Comparison of ENCODE assay signal across 22 mouse cellular contexts in genomic region chr1:182026120-182026519, GRCm38 (mm10). TPM values are rescaled to one million over a fixed set of nuclear protein-coding genes. Genes with fewer than 3 reads are reported as not detected.
A peak's percentile ranks its signal among the peaks of the same experiment; 100 is the strongest.
DNase-seq lines count a peak whose midpoint lies in the region; ATAC-seq and TF ChIP-seq lines count a peak whose summit lies in the region.
"Had no signal": no experiment of that assay in that cellular context is flagged by ENCODE, and none has a peak within 500 bp of the region (broad histone marks: within the 10 kb centered on the region; RNA-seq: fewer than 3 reads in every experiment).

No protein-coding gene starts in this region.

- peak overlapping the region; percentile 44 for H3K27ac ChIP-seq in gastrocnemius, adult 2 months
- H3K27ac ChIP-seq in heart, embryonic 14.5 days (replicated peaks in 1 of 2; ENCODE audit: control insufficient read depth in 1 of 2, insufficient read depth in 1 of 2, low read depth in 2 of 2, low read length in 2 of 2): peak overlapping the region; percentile 75 to 76
- H3K27ac ChIP-seq in stomach, embryonic 14.5 days (ENCODE audit: low read length): peak overlapping the region; percentile 29; the same call in 1 of the 2 replicates
- no peak overlapping the region for H3K27ac ChIP-seq in kidney, embryonic 14.5 days (ENCODE audit: low read depth, low read length)
- H3K27ac ChIP-seq: forebrain, embryonic 12.5 days; hindbrain, postnatal 0 days; midbrain, embryonic 10.5 days; neural tube, embryonic 15.5 days had no signal

- ATAC-seq in heart, embryonic 14.5 days (ENCODE audit: insufficient number of reproducible peaks, insufficient read depth, low FRiP score, low read depth): 0 out of 2 replicates have a peak, but pooled peaks have one; percentile 10
- peak; percentile 81 for ATAC-seq in Patski
- ATAC-seq in stomach, embryonic 14.5 days (ENCODE audit: insufficient number of reproducible peaks, insufficient read depth, low FRiP score, low read depth): no peak
- ATAC-seq in kidney, embryonic 14.5 days (ENCODE audit: low FRiP score, low TSS enrichment): no peak
- ATAC-seq: hindbrain, postnatal 0 days; midbrain, embryonic 16.5 days had no signal

- H3K9me3 ChIP-seq in heart, embryonic 14.5 days (ENCODE audit: control insufficient read depth, low read length): no peaks in the 10 kb centered on the region
- H3K9me3 ChIP-seq in stomach, embryonic 14.5 days (ENCODE audit: control insufficient read depth, low read depth, low read length): no peaks in the 10 kb centered on the region
- H3K9me3 ChIP-seq in kidney, embryonic 14.5 days (ENCODE audit: control insufficient read depth, low read length): no peaks in the 10 kb centered on the region
- H3K9me3 ChIP-seq: forebrain, embryonic 12.5 days; midbrain, embryonic 10.5 days; neural tube, embryonic 15.5 days had no signal

- no peak for TF ChIP-seq CTCF in gastrocnemius, adult 2 months (IDR thresholded peaks at IDR 0.05)
- no peak for TF ChIP-seq CTCF in Patski (IDR thresholded peaks at IDR 0.05)

- peak overlapping the region; percentile 12; the same call in 1 of the 2 replicates for H3K4me2 ChIP-seq in heart, embryonic 14.5 days (ENCODE audit: low read length)
- no peak overlapping the region for H3K4me2 ChIP-seq in stomach, embryonic 14.5 days (replicated peaks; ENCODE audit: low read depth, low read length)
- H3K4me2 ChIP-seq in kidney, embryonic 14.5 days (replicated peaks; ENCODE audit: low read depth, low read length): no peak overlapping the region
- H3K4me2 ChIP-seq: forebrain, embryonic 12.5 days; neural tube, embryonic 15.5 days had no signal

- POLR2A ChIA-PET in Patski (lab: Charles Lee): interaction anchor here (0.6 to 0.9 kb wide), 2 partner anchors 18 to 66 kb away, joined by 3 read pairs; no protein-coding TSS in a partner anchor

- no peak overlapping the region for H3K4me3 ChIP-seq in gastrocnemius, adult 2 months
- no peak overlapping the region for H3K4me3 ChIP-seq in heart, embryonic 14.5 days (ENCODE audit: control insufficient read depth in 1 of 2, insufficient read depth in 1 of 2, low read depth in 1 of 2, low read length in 2 of 2)
- no peak overlapping the region for H3K4me3 ChIP-seq in stomach, embryonic 14.5 days (ENCODE audit: low read depth, low read length)
- no peak overlapping the region for H3K4me3 ChIP-seq in kidney, embryonic 14.5 days (ENCODE audit: low read length)
- H3K4me3 ChIP-seq: erythroblast, embryonic 14.5 days; forebrain, embryonic 12.5 days; midbrain, embryonic 10.5 days; neural tube, embryonic 15.5 days had no signal

- CTCF ChIA-PET in Patski (lab: Charles Lee): interaction anchor here (0.9 to 2.5 kb wide), 4 partner anchors 73 to 137 kb away, joined by 3 to 9 read pairs (median 4); no protein-coding TSS in a partner anchor

- in situ Hi-C loops in Patski (cut with MboI; ENCODE audit: low pct_unique_long_range_greater_than_20kb): no loop called here

- 0 out of 2 replicates have a peak overlapping the region, but pooled peaks have one; percentile 18 for H3K9ac ChIP-seq in heart, embryonic 14.5 days (ENCODE audit: low read length)
- H3K9ac ChIP-seq in stomach, embryonic 14.5 days (replicated peaks; ENCODE audit: low read depth, low read length): no peak overlapping the region
- H3K9ac ChIP-seq in kidney, embryonic 14.5 days (ENCODE audit: low read depth, low read length): no peak overlapping the region
- H3K9ac ChIP-seq: forebrain, embryonic 12.5 days; neural tube, embryonic 15.5 days had no signal

- no peak for DNase-seq in gastrocnemius, adult 2 months
- DNase-seq in gastrocnemius, postnatal 4 days (ENCODE audit: low spot score in 2 of 2): no peak
- DNase-seq in heart, postnatal 25 days (ENCODE audit: low spot score): no peak
- no peak for DNase-seq in Patski (ENCODE audit: low read depth, low spot score)
- no peak for DNase-seq in lung, adult 18-20 months
- DNase-seq: adrenal gland, adult 2 months; cerebellum, adult 11-12 months; cerebellum, postnatal 14 days; gastrocnemius, postnatal 36 days; kidney, adult 2 months; kidney, postnatal 36 days; layer of hippocampus, postnatal 36 days; lung, postnatal 10 days had no signal

- no peaks in the 10 kb centered on the region for H3K27me3 ChIP-seq in heart, embryonic 14.5 days (ENCODE audit: control insufficient read depth, insufficient read depth, low read length)
- no peaks in the 10 kb centered on the region for H3K27me3 ChIP-seq in Patski
- no peaks in the 10 kb centered on the region for H3K27me3 ChIP-seq in stomach, embryonic 14.5 days (ENCODE audit: control insufficient read depth, insufficient read depth, low read length)
- H3K27me3 ChIP-seq in kidney, embryonic 14.5 days (ENCODE audit: control insufficient read depth, insufficient read depth, low read length): no peaks in the 10 kb centered on the region
- H3K27me3 ChIP-seq: forebrain, embryonic 12.5 days; neural tube, embryonic 15.5 days had no signal

- H3K4me1 ChIP-seq in heart, embryonic 14.5 days (ENCODE audit: control insufficient read depth in 2 of 2, insufficient read depth in 2 of 2, low read length in 2 of 2): peaks cover 20 to 46% of the 10 kb centered on the region in 2 experiments
- no peaks in the 10 kb centered on the region for H3K4me1 ChIP-seq in stomach, embryonic 14.5 days (ENCODE audit: control insufficient read depth, insufficient read depth, low read length)
- H3K4me1 ChIP-seq in kidney, embryonic 14.5 days (ENCODE audit: control insufficient read depth, insufficient read depth, low read length): 0 out of 2 replicates have a peak, but pooled peaks cover 3% of the 10 kb centered on the region

- H3K36me3 ChIP-seq in heart, embryonic 14.5 days (ENCODE audit: control insufficient read depth, insufficient read depth, low read length): no peaks in the 10 kb centered on the region
- H3K36me3 ChIP-seq in stomach, embryonic 14.5 days (ENCODE audit: control insufficient read depth, insufficient read depth, low read length): no peaks in the 10 kb centered on the region
- no peaks in the 10 kb centered on the region for H3K36me3 ChIP-seq in kidney, embryonic 14.5 days (ENCODE audit: control insufficient read depth, insufficient read depth, low read length)
- H3K36me3 ChIP-seq: forebrain, embryonic 12.5 days; midbrain, embryonic 10.5 days; neural tube, embryonic 15.5 days had no signal

- WGBS in heart, embryonic 14.5 days: 26% methylated on average over 7 of the region's 7 CpGs
- 51% methylated on average over 7 of the region's 7 CpGs for WGBS in stomach, embryonic 14.5 days
- WGBS in kidney, embryonic 14.5 days: 67% methylated on average over 7 of the region's 7 CpGs

- intact Hi-C loops in gastrocnemius, adult 2 months (cut with DNase I): no loop called here
- intact Hi-C loops in heart, postnatal 25 days (cut with DNase I): no loop called here

RNA-seq across cellular contexts. Expression of gene Enah, which starts 6.3 kb away (rescaled TPM):
- total RNA-seq in gastrocnemius, adult 2 months (2021): 10 to 100 TPM; 31.6 to 73.0 TPM
- total RNA-seq in gastrocnemius, postnatal 4 days (2021): 100 to 1,000 TPM; 164 to 179 TPM
- polyA plus RNA-seq in heart, embryonic 14.5 days (2014; fragmentation: Nextera tagmentation; extraction: Ambion mirVana): 26.1 and 28.2 TPM in 2 replicates
- total RNA-seq in heart, postnatal 25 days (2021): 100 to 1,000 TPM; 106 to 109 TPM
- 167 TPM for polyA plus RNA-seq in Patski (2021)
- polyA plus RNA-seq in stomach, embryonic 14.5 days (2014; fragmentation: Nextera tagmentation; extraction: Ambion mirVana): 34.6 and 39.2 TPM in 2 replicates
- polyA plus RNA-seq in kidney, embryonic 14.5 days (2014; fragmentation: Nextera tagmentation; extraction: Ambion mirVana): 25.6 and 28.8 TPM in 2 replicates

Comparison
In these comparisons a context has a peak if more than half of its experiments do, and no peak if none do; other contexts are left out.
1. ATAC-seq: peak in heart, embryonic 14.5 days (single experiment) and Patski (single experiment); none in stomach, embryonic 14.5 days (single experiment) and kidney, embryonic 14.5 days (single experiment).